Mouse (Mus musculus) large intestine, adult 2 months (tissue): ENCODE measurements around the gene 4921536K21Rik. TPM values are rescaled to one million over a fixed set of nuclear protein-coding genes. Genes with fewer than 3 reads are reported as not detected.

ENCODE experiments used
- DNase-seq: peaks from one replicate; pipeline ENCODE4 v3.0.0-alpha.2; 2012; ENCODE audit warnings: low read depth, low spot score
- WGBS: fragments of 180-500 bp; shearing (Covaris S2); methylation state at CpG from one replicate; pipeline ENCODE4 v1.1.7; 2018; 5-methylcytosine and 5-hydroxymethylcytosine counted together
- polyA plus RNA-seq: library from polyadenylated mRNA; depleted of rRNA; stranded (reverse); fragments of >200 nt; gene quantifications from 2 replicates; pipeline ENCODE4 v1.2.3, GENCODE M21; 2012; rRNA removed

The 4921536K21Rik gene
- polyA plus RNA-seq, result 0.33 and 0.58 TPM in 2 replicates

DNA sequence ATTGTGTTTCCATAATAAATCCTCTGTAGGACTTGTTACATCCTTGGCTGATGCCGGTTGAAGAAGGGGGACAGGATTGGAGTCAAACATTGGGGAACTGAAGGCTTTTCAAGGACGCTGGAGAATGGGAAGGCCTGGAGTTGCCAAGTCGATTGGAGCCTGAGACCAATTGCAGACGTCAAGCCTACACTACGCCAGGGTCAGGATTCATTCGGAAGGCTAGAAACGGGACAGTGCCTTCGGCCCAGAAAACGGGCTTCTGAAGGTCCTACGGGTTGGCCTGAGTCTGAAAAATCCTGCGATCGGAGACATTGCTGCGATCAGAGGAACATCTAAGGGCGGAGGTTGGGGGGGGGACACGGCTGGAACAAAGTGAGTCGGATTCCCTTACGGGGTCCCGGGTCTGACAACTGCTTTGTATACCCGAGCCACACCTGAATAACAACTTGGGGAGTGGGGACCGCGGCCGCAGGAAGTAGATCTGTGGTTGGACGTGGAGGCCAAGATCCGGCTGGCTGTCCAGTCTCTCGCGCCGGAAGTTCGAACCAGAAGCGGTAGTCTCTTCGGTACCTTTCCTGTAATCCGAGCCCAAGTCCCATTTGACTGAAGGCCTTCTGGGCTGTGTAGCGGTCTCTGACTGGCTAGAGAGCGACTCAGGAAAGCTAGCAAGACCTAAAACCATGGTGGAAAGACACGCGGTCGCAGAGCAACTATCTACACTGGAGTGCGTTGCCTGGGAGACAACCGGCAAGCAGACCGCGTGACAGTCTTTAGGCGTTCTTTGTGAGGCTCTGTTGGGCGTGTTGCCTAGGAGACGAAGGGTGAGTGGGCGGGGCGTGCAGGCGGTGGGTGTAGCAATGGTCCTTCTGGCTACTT is at the start of gene 4921536K21Rik, which contains the start of gene Dusp18:
TSS of gene 4921536K21Rik (minus strand) at position 693 of the 876 bp plus-strand sequence.
TSS of gene Dusp18 (plus strand) at position 835 of the 876 bp plus-strand sequence.
- WGBS, result 4% methylated on average over 46 of the region's 46 CpGs
- peak; percentile 89 for DNase-seq

DNA sequence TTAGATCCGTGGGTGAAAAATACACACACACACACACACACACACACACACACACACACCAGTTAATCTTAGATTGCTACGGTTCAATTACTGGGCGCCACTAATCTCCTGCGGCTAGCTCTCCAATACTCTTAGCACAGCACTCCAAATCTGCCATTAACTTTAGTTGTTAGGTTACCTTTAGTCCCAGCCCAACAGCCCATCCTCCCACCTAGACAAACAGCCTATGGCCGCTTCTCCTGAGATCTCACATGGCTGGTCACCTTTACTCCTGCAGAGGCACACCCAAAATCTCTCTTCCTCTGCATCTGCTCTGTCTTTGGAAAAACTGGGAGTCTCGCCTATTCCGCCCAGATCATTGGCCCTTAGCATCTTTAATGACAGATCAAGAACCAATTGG is 46.5 kb upstream of the 4921536K21Rik start:
- WGBS, result 78% methylated on average over 7 of the region's 7 CpGs
- no peak for DNase-seq

DNA sequence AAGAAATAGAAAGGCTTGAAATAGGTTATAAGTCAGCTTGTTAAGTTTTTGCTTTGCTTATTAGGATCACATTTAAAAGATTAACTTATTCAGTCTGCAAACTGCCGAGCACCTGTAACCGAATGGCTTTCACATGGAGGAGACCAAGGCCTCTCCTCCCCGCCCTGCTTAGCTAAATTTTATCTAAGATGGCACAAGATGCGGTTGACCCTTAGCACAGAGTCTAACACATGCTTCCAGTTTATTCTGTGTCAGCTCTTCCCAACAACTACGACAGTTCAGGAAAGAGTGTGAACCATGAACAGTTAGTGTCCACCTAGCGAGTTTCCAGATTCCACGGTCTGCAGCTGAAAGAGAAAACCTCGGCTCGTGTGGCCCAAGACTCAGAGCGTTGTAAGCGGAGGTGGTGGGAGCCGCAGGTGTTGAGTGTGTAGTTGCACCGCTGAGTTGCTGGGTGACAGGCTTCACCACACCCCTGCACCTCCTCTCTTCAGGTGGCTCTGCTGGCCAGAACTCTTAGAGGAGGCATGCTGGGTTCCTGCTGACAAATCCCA is 42.5 kb upstream of the 4921536K21Rik start:
- DNase-seq, result no peak
- 51% methylated on average over 13 of the region's 13 CpGs for WGBS

DNA sequence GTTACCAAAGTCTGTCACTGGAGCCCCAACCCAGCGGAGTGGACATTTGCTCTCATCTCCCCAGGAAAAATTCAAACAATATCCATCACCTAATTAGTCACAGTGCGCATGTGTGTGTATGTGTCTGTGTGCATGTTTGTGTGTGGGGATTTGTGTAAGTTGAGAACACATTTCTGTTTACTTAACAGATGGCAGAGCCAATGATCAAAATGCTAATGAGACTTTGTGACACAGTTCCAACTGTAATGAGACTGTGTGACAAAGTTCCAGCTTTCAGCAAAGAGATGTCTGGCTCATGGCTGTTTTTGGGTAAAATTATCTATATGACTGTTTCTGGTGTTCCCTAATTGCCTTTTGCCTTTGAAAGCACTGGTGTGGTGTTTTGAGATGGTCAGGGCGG is 41.4 kb upstream of the 4921536K21Rik start:
- WGBS, result 79% methylated on average over 3 of the region's 3 CpGs
- no peak for DNase-seq

DNA sequence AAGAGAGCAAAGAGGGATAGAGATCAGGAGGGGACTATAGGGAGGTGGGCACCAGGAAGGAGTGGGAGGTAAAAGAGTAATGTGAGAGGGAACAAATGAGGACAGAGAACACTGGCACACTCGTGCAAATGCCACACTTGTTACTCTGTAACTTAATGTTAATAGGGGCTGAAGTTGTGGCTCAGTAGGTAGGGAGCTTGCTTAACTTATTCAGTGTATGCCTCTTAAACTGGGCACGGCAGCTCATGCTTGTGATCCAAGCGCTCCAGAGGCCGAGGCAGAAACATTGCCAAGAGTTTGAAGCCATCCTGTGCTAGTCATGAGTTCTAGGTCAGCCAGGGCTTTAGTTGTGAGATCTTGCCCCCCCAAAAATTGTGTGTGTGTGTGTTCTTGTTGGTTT is 40.2 kb upstream of the 4921536K21Rik start:
- WGBS, result 74% methylated on average over 4 of the region's 4 CpGs

DNA sequence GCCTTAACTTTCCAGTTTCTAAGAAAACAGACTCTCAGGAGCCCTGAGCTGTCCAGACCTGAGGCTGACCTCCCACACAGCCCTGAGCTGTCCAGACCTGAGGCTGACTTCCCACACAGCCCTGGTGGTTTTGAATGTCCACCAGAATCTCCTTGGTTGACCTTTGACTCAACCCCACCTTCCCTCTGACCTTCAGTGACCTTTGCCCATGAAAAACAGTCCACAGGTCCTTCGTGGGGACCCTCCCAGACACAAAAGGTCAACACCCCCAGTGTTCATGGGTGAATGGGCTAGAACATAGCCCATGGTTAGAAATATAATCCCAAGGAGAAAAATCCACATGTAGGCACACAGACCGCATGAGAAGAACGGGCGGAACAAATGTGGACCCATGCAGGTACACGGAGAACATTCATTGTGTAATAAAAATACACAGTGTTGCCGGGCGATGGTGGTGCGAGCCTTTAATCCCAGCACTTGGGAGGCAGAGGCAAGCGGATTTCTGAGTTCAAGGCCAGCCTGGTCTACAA is 38.9 kb upstream of the 4921536K21Rik start:
- no peak for DNase-seq
- 88% methylated on average over 9 of the region's 9 CpGs for WGBS

More for the DNA sequence above, 40.2 kb upstream of the 4921536K21Rik start:
- DNase-seq, result no peak

DNA sequence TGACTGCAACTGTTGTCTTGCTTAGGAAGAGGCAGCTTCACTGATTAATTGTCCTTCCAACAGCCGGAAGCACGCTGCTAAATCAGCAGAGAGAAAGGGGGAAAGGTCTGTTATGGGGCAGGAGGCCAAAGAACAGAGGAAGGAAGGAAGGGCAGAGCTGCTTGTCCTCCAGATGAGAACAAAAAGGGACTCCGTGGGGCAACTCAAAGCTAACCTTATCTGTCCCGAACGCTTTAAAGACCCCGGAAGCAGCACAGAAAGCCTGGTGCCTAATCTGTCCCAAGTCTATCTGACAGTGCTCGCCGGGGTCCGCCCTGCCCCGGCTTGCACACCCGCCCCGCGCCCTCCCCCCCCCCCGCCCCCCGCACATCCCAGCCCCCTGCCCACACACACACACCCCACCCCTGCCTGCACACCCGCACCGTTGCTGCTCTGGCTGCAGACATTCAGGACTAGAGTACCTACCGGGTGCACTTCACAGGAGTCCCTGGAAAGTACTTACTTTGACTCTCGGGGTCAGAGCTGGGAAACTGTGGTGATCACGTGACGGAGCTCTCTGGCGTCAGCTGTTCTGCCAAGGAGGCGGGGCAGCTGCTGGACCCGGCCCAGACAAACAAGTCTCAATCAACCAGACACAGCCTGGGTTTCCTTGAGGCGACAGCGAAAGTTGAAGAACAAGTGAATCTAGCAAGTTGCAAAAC is 36.8 kb upstream of the 4921536K21Rik start, which contains the start of gene Tcn2:
TSS of gene Tcn2 (minus strand) at position 649 of the 701 bp plus-strand sequence.
- WGBS, result 1% methylated on average over 20 of the region's 26 CpGs
- peak; percentile 69 for DNase-seq

DNA sequence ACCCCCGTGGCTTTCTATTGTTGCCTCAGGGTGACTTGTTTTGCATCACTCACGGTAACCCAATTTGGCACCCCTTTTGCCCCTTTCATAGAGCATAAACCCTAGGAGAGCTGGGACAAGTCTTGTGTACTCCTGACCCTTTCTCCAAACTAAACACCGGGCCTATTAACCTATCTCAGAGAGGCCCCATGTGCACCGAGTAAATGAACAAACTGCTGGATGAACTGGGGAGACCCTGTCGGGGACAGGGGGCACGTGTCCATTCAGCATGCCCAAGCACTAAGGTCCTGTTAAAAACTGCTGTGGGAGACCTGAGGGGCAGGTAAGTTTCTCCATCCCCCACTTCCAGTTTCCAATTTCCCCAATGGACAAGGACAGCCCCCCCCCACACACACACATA is 36.0 kb upstream of the 4921536K21Rik start:
- no peak for DNase-seq
- 51% methylated on average over 6 of the region's 6 CpGs for WGBS

DNA sequence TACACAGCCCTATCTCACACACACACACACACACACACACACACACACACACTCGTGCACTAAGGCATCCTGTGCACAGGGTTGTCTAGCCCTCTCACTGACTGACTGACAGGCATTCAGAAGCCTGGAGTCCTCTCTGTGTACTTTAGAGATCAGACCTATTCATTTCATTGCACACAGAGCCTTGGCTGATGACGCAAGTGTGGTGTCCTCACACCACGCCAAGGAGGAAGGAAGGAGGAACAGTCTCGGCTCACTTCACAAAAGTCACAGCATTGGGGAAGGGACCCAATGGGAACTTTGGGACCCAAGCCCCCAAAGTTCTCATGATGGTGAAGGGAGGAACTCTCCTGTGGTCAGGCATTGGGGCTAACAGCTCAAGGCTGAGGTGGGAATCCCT is 35.1 kb upstream of the 4921536K21Rik start:
- DNase-seq, result no peak
- WGBS, result 52% methylated on average over 4 of the region's 4 CpGs

DNA sequence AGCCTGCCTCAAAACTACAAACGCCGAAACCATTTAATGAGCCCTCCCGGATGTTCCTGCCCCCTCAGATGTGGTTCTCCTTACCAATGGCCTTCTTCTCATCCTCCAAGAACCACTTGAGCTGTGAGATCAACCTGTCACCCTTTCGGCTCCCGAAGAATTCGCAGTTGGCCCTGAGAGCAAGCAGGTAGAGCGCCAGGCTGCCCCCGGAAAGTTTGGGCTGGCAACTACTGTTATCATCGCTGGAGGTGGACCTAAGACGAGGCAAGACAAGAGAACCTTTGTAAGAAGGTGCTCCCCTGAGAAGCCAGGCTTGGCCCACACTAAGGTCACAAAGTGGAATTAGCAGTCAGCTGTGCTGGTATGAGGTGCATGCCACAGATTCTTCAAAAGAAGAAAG is 31.0 kb upstream of the 4921536K21Rik start:
- WGBS, result 93% methylated on average over 10 of the region's 10 CpGs
- no peak for DNase-seq

DNA sequence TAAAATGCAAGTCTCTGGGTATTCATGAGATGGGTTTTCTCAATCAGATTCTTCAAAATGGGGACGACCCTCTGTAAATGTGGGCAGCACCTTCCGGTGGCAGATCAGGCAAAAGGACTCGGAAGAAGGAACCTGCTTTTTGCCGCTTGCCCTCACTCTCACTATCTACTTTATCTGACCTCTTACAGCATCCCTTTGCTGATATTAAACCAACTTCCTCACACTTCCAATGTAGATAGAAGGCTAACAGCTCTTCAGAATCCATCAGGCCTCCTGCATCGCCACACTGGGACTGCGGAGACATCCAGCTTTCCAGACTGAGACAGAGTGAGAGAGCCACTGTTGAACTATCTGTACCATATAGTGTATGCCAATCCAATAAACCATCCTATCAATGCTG is 27.8 kb upstream of the 4921536K21Rik start:
- no peak for DNase-seq
- 94% methylated on average over 6 of the region's 6 CpGs for WGBS

DNA sequence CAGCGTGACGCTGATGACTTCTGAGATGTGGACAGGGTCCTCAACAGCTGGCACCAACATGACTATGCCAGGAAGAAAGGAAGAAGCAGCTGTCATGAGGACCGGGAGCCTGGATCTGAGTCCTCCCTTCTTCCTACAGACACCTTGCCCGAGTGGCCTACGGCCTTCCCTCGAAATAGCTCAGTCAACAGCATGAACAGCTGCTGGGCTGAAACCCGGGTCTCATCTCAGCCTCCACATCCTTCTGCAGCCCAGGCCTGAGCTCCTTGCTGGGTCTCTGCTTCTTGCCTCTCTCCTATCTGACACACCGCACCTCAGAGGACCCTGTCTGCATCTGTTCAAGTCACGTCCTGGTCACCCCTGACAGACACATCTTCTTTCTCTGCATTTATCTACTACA is 27.2 kb upstream of the 4921536K21Rik start:
- 96% methylated on average over 9 of the region's 9 CpGs for WGBS

DNA sequence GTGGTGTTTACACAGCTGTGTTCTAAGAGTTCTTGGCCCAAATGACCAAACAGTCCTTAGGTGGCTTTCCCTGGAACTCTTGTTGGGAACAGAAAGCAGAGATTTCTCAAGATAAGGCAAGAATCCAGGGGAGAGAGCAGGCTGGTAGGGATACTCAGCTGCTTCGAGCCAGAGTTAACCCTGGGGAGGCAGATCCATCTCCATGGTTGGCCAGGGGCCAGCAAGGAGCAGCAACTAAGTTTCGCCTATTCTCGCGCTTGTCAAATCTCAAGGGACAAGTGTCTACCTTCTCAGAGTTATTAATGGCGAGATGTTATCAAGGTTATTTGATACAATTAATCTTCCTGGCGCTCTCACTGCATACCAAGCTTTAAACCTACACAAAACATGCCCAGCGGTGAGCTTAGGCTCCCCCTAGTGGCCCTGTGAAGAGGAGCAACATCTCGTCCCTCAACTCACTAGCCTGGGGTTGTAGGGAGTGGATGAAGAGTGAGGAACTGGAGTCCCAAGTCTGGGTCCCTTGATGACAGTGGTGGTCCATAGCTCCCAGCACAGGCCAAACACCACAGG is 26.5 kb upstream of the 4921536K21Rik start:
- 41% methylated on average over 8 of the region's 8 CpGs for WGBS

More for the DNA sequence above, 27.2 kb upstream of the 4921536K21Rik start:
- DNase-seq, result no peak

DNA sequence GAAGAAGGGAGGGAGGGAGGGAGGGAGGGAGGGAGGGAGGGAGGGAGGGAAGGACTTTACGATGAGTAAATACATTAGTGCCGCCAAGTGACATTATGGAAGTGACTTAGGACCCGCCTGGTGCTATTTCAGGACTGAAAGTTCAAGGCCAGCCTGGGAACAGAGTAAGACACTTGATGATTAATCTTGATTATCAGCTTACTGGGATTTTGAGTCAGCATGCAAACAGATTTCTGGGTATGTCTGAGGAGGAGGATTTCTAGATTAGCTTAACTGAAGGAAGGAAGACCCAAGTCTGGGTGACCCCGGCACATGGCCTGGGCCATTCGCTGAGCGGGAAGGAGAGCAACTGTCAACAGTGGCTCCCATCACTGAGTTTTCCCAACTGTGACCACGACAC is 25.6 kb upstream of the 4921536K21Rik start:
- no peak for DNase-seq
- WGBS, result 74% methylated on average over 7 of the region's 7 CpGs

More for the DNA sequence above, 26.5 kb upstream of the 4921536K21Rik start:
- no peak for DNase-seq

DNA sequence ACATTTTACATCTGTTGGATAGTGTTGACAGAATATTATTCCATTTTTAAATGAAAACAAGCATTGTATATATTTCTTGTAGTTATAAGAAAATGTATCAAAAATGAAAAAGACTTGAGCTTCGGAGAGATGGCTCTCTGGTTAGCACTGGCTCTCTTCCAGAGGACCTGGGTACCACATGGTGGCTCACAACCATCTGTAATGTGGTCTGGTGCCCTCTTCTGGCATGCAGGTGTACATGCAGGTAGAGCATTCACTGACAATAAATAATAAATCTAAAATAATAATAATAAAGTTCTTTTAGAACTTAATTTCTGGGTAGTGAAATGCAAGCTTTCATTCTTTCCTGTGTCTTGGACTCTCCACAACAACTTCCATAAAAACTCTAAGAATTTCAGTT is 23.8 kb upstream of the 4921536K21Rik start:
- DNase-seq, result no peak
- 47% methylated on average over 1 of the region's 1 CpGs for WGBS

DNA sequence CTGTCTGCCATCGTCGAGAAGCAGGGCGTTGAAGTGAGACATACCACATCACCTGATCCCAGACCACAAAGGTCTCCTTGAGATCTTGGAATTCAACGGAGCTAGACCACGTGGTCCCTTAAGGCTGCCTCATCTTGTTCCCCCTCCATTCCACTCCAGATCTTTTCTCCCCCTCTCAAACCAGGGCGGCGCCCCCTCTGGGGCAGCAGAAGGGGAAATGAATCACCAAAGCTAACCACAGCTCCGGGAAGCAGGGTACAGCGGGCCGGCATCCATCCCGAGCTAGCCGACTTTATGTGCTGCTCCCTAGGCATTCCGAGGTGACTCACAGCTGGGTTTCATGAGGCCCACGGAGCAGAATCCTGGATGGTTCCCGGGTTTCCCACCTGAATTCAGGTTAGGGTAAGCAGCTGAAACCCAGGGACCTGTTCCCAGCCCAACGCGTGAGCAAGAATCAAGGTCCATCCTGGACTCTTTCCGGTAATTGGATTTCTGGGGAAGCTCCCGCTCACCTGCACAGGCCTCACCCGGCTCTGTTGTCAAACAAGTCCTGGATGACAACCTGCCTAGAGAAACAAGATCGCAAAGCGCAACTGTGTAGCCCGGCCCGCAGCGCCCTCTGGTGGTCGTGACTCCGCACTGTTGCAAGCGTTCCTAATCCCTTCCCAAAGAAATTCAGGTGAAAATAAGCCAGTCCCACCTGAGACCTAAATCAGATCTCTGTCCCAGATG is 19.4 kb upstream of the 4921536K21Rik start, which contains the start of gene Slc35e4:
TSS of gene Slc35e4 (minus strand) at position 556 of the 732 bp plus-strand sequence.
- no peak for DNase-seq
- WGBS, result under 1% methylated on average over 28 of the region's 28 CpGs

DNA sequence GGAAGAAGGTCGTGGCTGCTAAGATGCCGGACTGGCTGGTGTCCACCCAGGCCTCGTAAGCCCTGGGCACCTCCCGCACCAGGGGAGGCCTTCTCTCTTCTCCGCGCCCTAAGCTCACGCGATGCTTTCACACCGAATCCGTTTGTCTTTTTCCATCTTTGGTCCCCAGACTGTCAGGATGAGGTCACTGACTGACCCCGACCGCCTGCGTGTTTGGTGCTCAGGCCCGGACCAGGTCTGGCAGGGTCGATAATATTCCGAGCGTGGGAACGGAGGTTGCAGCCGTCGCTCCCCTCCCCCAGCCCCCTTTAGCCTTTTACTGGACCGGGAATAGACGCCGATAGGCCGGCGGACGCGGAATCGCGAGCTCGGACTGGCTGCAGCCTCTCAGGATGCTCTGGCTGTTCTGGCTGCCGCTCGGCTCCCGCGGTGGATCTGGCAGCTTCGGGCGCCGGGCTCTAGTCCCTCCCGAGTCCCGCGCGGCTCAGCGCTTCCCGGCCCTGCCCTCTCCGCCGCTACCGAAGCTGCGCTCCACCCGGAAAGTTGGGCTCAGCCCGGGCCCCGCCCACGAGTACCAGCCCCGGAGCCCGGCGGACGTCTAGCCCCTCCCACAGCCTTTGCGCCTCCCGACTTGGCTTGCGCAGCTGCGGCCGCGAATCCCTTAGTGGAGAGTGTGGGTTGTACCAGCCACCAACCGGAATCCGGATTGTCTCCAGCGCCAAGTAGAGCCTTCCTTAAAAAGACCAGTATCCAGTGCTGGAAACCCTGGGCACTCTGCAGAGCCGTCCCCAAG is 18.6 kb upstream of the 4921536K21Rik start:
- no peak for DNase-seq
- WGBS, result under 1% methylated on average over 65 of the region's 65 CpGs

DNA sequence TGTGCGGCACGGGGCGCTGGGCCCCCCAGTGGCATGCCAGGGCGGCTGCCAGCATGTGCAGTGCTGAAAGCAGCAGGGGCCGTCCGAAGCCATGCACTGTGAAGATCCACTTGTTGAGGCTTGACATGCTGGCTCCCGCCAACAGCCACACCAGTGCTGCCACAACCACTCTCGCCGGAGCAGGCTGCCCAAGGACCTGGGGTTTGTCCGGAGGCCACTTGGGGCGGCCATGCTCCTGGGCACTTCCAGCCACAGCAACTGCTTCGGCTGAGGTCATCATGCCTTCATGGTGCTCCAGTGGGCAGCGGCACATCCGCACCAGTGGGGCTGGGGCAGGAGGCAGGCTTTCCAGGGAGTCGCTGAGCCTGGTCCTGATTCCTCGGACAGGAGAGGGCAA is 18.0 kb upstream of the 4921536K21Rik start:
- no peak for DNase-seq
- WGBS, result 11% methylated on average over 16 of the region's 16 CpGs
